ENCODE assay signal across 8 mouse cellular contexts in the genomic region with DNA sequence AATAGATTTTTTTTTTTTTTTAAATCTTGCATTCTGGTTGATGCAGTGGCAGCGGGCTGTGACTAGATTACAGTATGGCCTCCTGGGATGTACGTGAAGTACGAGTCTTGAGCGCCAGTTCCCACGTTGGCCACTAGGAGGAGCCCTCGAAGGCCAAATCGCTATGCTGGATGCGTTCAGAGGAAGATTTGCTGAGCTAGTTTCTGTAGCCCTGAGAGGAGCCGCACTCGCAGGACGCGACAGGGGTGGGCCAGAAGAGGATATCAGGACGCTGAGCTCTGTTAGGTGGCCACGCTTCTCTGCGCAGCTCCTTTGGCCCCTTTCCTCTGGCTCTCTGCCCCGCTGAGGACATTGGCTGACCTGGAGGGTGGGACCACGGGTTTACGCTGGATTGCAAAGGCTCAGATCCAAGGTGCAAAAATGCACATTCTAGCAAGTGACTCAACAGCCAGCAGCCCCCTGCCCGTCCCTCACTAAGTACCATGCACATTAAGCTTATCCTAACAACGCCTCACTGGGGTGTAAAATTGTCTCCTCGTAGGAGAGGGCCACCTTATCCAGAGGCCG. TPM values are rescaled to one million over a fixed set of nuclear protein-coding genes. Genes with fewer than 3 reads are reported as not detected.
A peak's percentile ranks its signal among the peaks of the same experiment; 100 is the strongest.
DNase-seq lines count a peak whose midpoint lies in the region; ATAC-seq and TF ChIP-seq lines count a peak whose summit lies in the region.

No protein-coding gene starts in this region.

- peak overlapping the region; percentile 40 for H3K4me3 ChIP-seq in hindbrain, embryonic 10.5 days
- peak overlapping the region; percentile 39 for H3K4me3 ChIP-seq in lung, embryonic 16.5 days (ENCODE audit: low read length)
- no peak overlapping the region for H3K4me3 ChIP-seq in thymus, adult 2 months (ENCODE audit: control insufficient read depth, insufficient read depth, low read length)

- peaks cover 17% of the 10 kb centered on the region for H3K27me3 ChIP-seq in hindbrain, embryonic 10.5 days (ENCODE audit: insufficient read depth, poor library complexity, severe bottlenecking)
- no peaks in the 10 kb centered on the region; the same call in none of the 2 replicates for H3K27me3 ChIP-seq in lung, embryonic 16.5 days (ENCODE audit: control insufficient read depth, insufficient read depth, low read depth, low read length)
- no peaks in the 10 kb centered on the region for H3K27me3 ChIP-seq in thymus, adult 2 months (ENCODE audit: control insufficient read depth, insufficient read depth, low read length)

- peak; percentile 88 for DNase-seq in MN1 (ENCODE audit: low spot score)
- peak; percentile 87 for DNase-seq in cerebellum, adult 8-10 months
- DNase-seq in hindbrain, embryonic 10.5 days (ENCODE audit: low spot score), result peak; percentile 88
- peak; percentile 83 for DNase-seq in layer of hippocampus, adult 9-11 months
- DNase-seq in ovary, adult 18-20 months (ENCODE audit: low spot score), result peak; percentile 59
- DNase-seq in thymus, adult 2 months, result peak; percentile 83

- peak overlapping the region; percentile 35; the same call in 1 of the 2 replicates for H3K27ac ChIP-seq in hindbrain, embryonic 10.5 days
- H3K27ac ChIP-seq in lung, embryonic 16.5 days (ENCODE audit: low read length), result no peak overlapping the region
- no peak overlapping the region for H3K27ac ChIP-seq in thymus, adult 2 months (ENCODE audit: control insufficient read depth, insufficient read depth, low read length)

- ATAC-seq in frontal cortex, adult (ENCODE audit: low TSS enrichment), result peak; percentile 90
- ATAC-seq in lung, embryonic 16.5 days (ENCODE audit: low read depth), result peak; percentile 86

- WGBS in hindbrain, embryonic 10.5 days, result 16% methylated on average over 22 of the region's 22 CpGs
- WGBS in lung, embryonic 16.5 days, result 6% methylated on average over 22 of the region's 22 CpGs
- WGBS in thymus, adult 2 months, result 16% methylated on average over 22 of the region's 22 CpGs

- H3K36me3 ChIP-seq in hindbrain, embryonic 10.5 days, result no peaks in the 10 kb centered on the region
- H3K36me3 ChIP-seq in lung, embryonic 16.5 days (ENCODE audit: control insufficient read depth, insufficient read depth, low read length), result no peaks in the 10 kb centered on the region
- no peaks in the 10 kb centered on the region for H3K36me3 ChIP-seq in thymus, adult 2 months (ENCODE audit: control insufficient read depth, insufficient read depth, low read length)

- peak; percentile 92; the same call in 1 of the 2 replicates for TF ChIP-seq CTCF in thymus, adult 2 months (IDR thresholded peaks at IDR 0.05; ENCODE audit: borderline replicate concordance, control insufficient read depth, extremely low read depth, insufficient read depth, low read length, poor library complexity)

- H3K9ac ChIP-seq in lung, embryonic 16.5 days (ENCODE audit: low read length), result peak overlapping the region; percentile 62; the same call in 1 of the 2 replicates

- TF ChIP-seq POLR2A in thymus, adult 2 months (IDR thresholded peaks at IDR 0.05; ENCODE audit: control insufficient read depth, extremely low read depth, insufficient read depth, low read length, poor library complexity), result no peak

- no peaks in the 10 kb centered on the region for H3K9me3 ChIP-seq in hindbrain, embryonic 10.5 days
- no peaks in the 10 kb centered on the region for H3K9me3 ChIP-seq in lung, embryonic 16.5 days (ENCODE audit: control insufficient read depth, low read length)

- peaks cover 11% of the 10 kb centered on the region for H3K4me1 ChIP-seq in hindbrain, embryonic 10.5 days (replicated peaks)
- 0 out of 2 replicates have a peak, but pooled peaks cover 4% of the 10 kb centered on the region for H3K4me1 ChIP-seq in lung, embryonic 16.5 days (replicated peaks; ENCODE audit: control insufficient read depth, insufficient read depth, low read length)
- H3K4me1 ChIP-seq in thymus, adult 2 months (replicated peaks; ENCODE audit: control insufficient read depth, insufficient read depth, low read length), result no peaks in the 10 kb centered on the region

- H3K4me2 ChIP-seq in lung, embryonic 16.5 days (ENCODE audit: low read depth, low read length), result peak overlapping the region; percentile 71

RNA-seq across cellular contexts. Expression of gene Hnf4a, which starts 28.4 kb away (rescaled TPM):
- not detected in 2 replicates for polyA plus RNA-seq in hindbrain, embryonic 10.5 days (2016; fragmentation: Nextera tagmentation; extraction: Ambion mirVana)
- 0.34 TPM in 1 of 2 replicates, not detected in the other for polyA plus RNA-seq in lung, embryonic 16.5 days (2015; fragmentation: Nextera tagmentation; extraction: Ambion mirVana)
- polyA plus RNA-seq in thymus, adult 2 months (2012; rRNA removed), result 0.44 and 0.89 TPM in 2 replicates

RNA-seq across cellular contexts. Expression of gene R3hdml, which starts 42.9 kb away (rescaled TPM):
- not detected in 2 replicates for polyA plus RNA-seq in hindbrain, embryonic 10.5 days (2016; fragmentation: Nextera tagmentation; extraction: Ambion mirVana)
- polyA plus RNA-seq in lung, embryonic 16.5 days (2015; fragmentation: Nextera tagmentation; extraction: Ambion mirVana), result not detected in 2 replicates
- 0.35 TPM in 1 of 2 replicates, not detected in the other for polyA plus RNA-seq in thymus, adult 2 months (2012; rRNA removed)
